Mouse (Mus musculus) heart, embryonic 10.5 days (tissue): Measurements from ENCODE around the gene Mrps27. TPM values are rescaled to one million over a fixed set of nuclear protein-coding genes. Genes with fewer than 3 reads are reported as not detected.

Experiments
- DNase-seq: peaks from one replicate; pipeline ENCODE4 v3.0.0-alpha.2; 2017; ENCODE audit warnings: low spot score
- H3K27ac ChIP-seq: fragments of 300-500 bp; sonication (generic); 2 replicates; pipeline ENCODE4 v1.5.1; 2016; ENCODE audit warnings: mild to moderate bottlenecking
- H3K27me3 ChIP-seq: fragments of 300-500 bp; sonication (generic); 2 replicates; pipeline ENCODE4 v1.6.1; 2016; ENCODE audit warnings: mild to moderate bottlenecking; ENCODE audit not compliant: poor library complexity, insufficient read depth, severe bottlenecking
- H3K36me3 ChIP-seq: fragments of 300-500 bp; sonication (generic); 2 replicates; pipeline ENCODE4 v1.6.1; 2016; ENCODE audit warnings: mild to moderate bottlenecking, moderate library complexity
- H3K4me1 ChIP-seq: fragments of 300-500 bp; sonication (generic); 2 replicates; pipeline ENCODE4 v1.6.1; 2016; ENCODE audit warnings: mild to moderate bottlenecking
- H3K4me3 ChIP-seq: fragments of 300-500 bp; sonication (generic); 2 replicates; pipeline ENCODE4 v1.5.1; 2016; ENCODE audit warnings: mild to moderate bottlenecking, moderate library complexity
- H3K9me3 ChIP-seq: fragments of 300-500 bp; sonication (generic); 2 replicates; pipeline ENCODE4 v1.6.1; 2016; ENCODE audit warnings: mild to moderate bottlenecking, moderate library complexity
- WGBS: fragments of 180-500 bp; shearing (Covaris S2); methylation state at CpG from one replicate; pipeline ENCODE4 v1.1.7; 2016; 5-methylcytosine and 5-hydroxymethylcytosine counted together
- polyA plus RNA-seq: library from polyadenylated mRNA; unstranded; fragments of >200 nt; fragmentation: Nextera tagmentation; extraction: Ambion mirVana; gene quantifications from 2 replicates; pipeline ENCODE4 v1.2.1, GENCODE M21; 2016

The Mrps27 gene
- polyA plus RNA-seq, 1 experiment from 2014 or later: 96.0 TPM

DNA sequence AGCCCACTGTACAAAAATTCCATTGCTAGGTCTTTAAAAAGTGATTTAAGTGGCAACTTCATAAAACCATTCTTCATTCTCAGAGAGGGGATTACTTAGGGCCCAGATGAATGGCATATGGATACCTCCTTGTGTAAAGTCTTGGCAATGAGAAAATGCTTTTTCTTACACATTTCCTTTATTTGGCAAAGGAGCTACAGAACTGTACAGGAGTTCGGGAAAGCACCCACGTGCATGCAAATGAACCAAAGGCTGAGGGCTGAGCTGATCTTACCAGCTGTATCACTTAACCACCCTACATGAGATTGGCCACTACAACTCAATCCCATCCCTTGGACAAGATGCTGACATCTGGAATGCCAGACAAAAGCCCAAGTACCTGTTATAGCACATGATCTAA is 95.6 kb downstream of the Mrps27 start:
- Histone ChIP-seq H3K9me3 (no peaks in the 10 kb centered on the region), H3K4me1 (peaks cover 10% of the 10 kb centered on the region), H3K27ac (no peak overlapping the region), H3K27me3 (no peaks in the 10 kb centered on the region), H3K36me3 (peaks cover 54% of the 10 kb centered on the region), H3K4me3 (no peak overlapping the region)
- WGBS: 88% methylated on average over 2 of the region's 2 CpGs
- no peak for DNase-seq

DNA sequence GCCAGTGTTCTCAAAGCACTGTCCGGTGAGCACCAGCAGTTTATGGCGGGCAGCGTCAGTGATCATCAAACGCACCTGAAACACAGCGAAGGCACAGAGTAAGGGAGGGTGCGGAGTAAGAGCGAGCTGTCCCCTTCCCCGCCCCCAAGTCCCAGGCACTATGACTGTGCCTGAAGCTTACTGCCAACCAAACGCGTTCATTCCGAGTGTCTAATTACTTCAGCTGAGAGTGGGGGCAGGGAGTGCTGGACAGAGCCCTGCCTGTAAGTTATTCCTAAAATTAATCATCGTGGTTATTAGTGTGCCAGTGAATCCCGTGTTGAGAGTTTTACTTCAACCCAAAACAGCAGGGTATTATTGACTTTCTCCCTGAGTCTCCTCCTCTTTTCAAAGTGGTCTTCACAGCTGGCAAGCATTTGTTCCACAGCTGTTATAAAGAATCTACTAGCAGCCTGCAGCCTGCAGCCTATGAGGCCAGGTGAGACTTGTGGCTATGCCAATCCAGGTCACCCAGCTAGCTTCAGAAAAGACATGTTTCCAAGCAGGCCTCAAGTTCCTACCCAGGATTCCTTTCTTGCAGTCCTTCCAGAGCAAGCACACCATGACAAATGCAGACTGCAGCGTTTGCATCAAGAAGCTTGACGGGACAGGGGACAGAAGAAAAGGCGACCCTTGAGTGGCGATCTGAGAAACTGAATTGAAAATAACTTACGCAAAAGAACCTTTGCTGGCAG is 97.3 kb downstream of the Mrps27 start:
- DNase-seq: no peak
- Histone ChIP-seq H3K36me3 (peaks cover 48% of the 10 kb centered on the region), H3K27me3 (no peaks in the 10 kb centered on the region), H3K9me3 (no peaks in the 10 kb centered on the region), H3K4me1 (peaks cover 19% of the 10 kb centered on the region), H3K27ac (no peak overlapping the region), H3K4me3 (no peak overlapping the region)
- WGBS: 70% methylated on average over 18 of the region's 18 CpGs

DNA sequence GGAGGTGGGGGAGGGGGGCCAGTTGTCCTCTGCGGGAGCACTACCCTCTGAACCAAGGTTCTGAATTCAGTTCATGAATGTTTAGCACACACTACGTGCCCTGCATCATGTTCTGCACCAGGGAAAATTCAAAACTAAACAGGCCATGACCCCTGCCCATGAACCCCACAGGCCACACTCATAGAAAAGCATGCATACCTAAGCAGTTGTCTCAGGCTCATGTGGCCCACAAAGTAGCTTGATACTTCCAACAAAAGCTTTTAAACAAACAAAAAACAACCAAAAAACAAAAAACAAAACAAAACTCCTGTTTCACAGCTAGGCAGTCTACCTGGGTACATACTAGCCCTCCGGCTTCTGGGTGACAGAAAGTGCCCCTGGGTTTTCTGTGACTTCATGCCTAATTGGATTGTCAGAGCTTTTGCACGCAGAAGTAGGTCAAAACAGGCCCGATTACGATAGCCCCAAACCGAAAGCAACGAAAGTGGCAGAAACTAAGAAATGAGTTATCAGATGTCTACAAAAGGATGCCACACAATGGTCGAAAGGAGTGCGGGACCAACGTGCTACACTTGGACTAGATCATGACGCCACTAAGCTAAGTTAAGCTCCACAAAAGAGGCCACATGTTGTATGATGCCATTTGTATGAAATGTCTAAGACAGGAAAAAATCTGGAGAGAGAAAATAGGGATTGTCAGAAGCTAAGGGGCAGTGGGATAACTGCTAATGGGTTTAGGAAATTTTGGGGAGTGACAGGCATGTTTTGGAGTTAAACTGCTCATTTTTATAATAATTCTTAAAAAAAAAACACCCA is 98.1 kb downstream of the Mrps27 start:
- H3K36me3 ChIP-seq: peaks cover 47% of the 10 kb centered on the region
- no peaks in the 10 kb centered on the region for H3K27me3 ChIP-seq
- DNase-seq: no peak
- H3K4me3 ChIP-seq: no peak overlapping the region
- H3K27ac ChIP-seq: no peak overlapping the region
- H3K4me1 ChIP-seq: peaks cover 27% of the 10 kb centered on the region
- H3K9me3 ChIP-seq: no peaks in the 10 kb centered on the region
- 83% methylated on average over 12 of the region's 12 CpGs for WGBS

DNA sequence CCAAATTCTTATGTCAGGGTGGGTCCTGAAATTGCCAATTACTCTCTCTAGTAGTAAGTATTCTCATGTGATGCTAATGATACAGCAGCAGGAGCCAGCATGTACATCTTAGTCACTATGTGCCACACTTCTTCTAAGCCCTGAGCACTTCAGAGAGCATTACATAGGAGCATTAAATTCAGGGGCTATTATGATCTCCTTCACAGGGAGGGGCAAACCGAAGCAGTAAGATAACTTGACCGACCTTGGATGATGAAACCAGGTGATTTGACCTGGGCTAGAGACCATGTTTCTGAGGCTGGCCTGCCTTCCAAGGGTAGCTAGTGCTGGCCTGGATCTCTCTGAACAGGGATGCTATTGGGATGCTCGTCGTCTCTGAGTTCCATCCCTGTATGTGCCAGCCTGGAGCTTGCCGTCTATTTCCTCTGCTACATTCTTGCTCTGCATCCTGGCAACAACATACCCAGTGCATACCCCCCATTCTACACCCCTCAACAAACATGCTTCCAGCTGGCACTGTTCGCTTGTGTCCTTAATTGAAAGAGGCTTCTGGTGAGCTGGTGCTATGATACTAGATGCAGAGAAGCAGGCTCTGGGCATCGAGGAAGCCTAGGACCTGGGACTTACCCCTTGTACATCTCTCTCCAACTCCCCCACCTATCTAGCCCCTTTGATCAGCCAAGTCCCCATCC is 99.0 kb downstream of the Mrps27 start:
- peaks cover 27% of the 10 kb centered on the region for H3K4me1 ChIP-seq
- no peaks in the 10 kb centered on the region for H3K27me3 ChIP-seq
- no peak overlapping the region for H3K27ac ChIP-seq
- no peaks in the 10 kb centered on the region for H3K9me3 ChIP-seq
- H3K4me3 ChIP-seq: no peak overlapping the region
- DNase-seq: no peak
- 79% methylated on average over 7 of the region's 7 CpGs for WGBS
- peaks cover 46% of the 10 kb centered on the region for H3K36me3 ChIP-seq

DNA sequence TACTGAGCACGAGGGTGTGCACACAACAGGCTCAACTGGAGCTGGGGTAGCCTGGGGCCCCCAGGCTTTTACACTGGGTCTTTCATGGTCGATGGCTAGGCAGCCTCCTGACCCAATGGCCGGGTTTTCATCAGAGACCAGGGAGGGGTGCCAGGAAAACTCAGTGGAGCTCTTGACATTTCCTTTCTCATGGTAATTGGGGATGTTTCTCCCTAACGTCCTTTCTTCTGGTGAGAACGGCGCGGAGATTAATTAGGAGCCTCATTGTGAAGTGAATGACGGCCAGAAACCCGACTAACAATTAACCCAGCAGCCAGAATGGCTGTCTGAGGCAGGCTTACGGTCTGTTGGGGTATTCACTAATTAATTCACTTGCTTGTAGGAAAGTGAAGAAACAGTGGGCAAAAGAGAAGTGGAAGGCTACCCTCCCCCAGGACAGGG is 99.9 kb downstream of the Mrps27 start:
- no peak for DNase-seq
- Histone ChIP-seq H3K4me1 (peaks cover 27% of the 10 kb centered on the region), H3K36me3 (peaks cover 39% of the 10 kb centered on the region), H3K27ac (no peak overlapping the region), H3K27me3 (no peaks in the 10 kb centered on the region), H3K4me3 (no peak overlapping the region), H3K9me3 (no peaks in the 10 kb centered on the region)
- WGBS: 37% methylated on average over 10 of the region's 10 CpGs

DNA sequence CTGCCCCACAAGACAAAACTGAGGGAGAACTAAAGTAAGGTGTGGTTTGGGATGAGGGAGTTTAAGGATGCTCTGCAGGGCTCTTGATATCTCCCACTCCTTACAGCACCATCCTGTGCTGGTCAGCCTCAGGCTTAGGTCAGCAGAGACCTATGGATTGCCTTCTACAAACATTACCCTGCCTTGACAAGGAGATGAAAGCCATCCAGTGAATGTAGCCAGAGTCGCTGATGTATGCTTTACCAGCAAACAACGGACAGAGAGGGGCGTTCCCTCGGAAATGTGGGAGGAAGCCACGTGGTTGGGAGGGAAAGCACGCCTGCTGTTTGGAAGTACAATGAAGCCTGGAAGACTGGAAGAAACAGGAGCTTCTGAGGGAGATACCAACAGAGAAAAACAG is 100.3 kb downstream of the Mrps27 start:
- Histone ChIP-seq H3K27ac (no peak overlapping the region), H3K36me3 (peaks cover 35% of the 10 kb centered on the region), H3K4me3 (no peak overlapping the region), H3K9me3 (no peaks in the 10 kb centered on the region), H3K4me1 (peaks cover 27% of the 10 kb centered on the region), H3K27me3 (no peaks in the 10 kb centered on the region)
- WGBS: 12% methylated on average over 6 of the region's 6 CpGs
- DNase-seq: no peak

DNA sequence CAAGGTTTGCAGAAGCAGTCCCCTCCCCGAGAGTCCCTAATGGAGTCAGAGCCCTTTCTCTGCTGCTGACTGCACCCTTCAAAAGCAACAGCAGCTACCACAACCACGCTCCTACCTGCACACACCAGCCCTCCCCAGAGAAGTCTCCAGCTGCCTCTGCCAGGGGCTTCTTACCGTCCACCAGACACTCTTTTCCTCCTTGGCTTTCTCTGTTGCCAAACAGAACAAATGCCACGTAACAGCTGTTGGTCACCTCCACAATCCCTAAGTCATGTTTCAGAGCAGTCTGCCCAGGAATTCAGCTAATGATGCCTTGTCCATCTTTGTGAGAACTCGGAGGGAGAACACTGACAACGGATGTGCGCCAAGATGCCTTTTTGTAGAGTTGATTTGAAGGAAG is 102.4 kb downstream of the Mrps27 start:
- Histone ChIP-seq H3K36me3 (peaks cover 14% of the 10 kb centered on the region; the same call in 1 of the 2 replicates), H3K27me3 (no peaks in the 10 kb centered on the region), H3K4me1 (peaks cover 36% of the 10 kb centered on the region), H3K4me3 (no peak overlapping the region), H3K9me3 (no peaks in the 10 kb centered on the region), H3K27ac (no peak overlapping the region)
- 84% methylated on average over 7 of the region's 7 CpGs for WGBS
- DNase-seq: no peak

DNA sequence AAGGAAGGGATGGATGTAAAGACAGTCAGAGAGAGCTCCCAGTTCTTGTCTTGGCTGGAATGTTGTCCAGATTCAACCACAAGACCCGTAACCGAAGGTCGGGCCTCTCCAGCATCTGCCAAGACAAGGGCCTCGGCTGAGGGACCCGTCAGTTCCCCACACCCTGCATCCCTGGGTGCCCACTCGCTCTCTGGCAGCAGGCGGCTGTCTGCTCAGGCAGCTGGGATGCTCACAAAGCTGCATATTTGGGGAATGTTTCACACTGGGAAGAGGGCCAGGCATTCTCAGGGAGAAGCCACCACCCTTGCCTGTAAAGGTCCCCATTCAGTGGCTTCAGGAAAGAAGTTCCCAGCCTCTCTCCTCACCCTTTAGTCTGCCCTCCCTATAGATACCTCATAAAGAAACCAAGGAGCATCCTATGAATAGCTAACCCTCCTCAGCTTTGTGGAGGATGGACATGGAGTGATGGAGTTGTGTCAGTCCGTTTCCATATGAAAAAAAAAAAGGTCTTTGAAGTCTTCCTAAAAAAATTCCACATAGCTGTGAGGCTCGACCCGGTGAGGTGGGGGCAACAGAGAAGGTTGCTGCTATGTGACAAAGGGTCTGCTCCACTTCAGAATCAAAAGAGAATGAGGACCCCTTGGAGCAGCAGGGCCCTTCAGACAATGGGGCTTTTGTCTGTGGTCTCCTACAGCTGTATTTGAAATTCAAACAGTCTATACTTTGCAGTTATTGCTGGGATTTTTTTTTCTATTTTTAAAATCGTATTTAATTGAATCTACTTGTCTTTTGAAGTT is 103.0 kb downstream of the Mrps27 start:
- no peak overlapping the region for H3K27ac ChIP-seq
- H3K36me3 ChIP-seq: peaks cover 15% of the 10 kb centered on the region; the same call in 1 of the 2 replicates
- no peaks in the 10 kb centered on the region for H3K9me3 ChIP-seq
- 63% methylated on average over 11 of the region's 11 CpGs for WGBS
- H3K4me3 ChIP-seq: no peak overlapping the region
- no peaks in the 10 kb centered on the region for H3K27me3 ChIP-seq
- no peak for DNase-seq
- peaks cover 36% of the 10 kb centered on the region for H3K4me1 ChIP-seq

DNA sequence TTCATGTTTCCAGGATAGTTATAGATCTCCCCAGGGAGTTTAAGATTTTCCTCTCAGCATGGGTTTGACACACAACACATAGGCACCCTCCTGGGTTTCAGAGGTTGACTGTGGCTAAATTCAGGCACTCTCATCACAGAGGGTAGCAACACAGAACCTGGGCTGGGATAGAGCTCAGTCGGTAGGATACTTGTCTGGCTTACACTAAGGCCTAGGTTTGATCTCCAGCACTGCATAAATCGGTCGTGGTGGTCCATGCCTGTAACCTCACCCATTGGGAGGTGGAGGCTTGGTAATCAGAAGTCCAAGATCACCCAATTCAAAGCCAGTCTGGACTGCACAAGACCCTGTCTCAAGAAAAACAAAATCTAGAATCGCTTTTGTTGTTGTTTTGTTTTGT is 103.7 kb downstream of the Mrps27 start:
- WGBS: 66% methylated on average over 4 of the region's 4 CpGs
- no peak for DNase-seq
- Histone ChIP-seq H3K36me3 (peaks cover 20% of the 10 kb centered on the region; the same call in 1 of the 2 replicates), H3K4me1 (peaks cover 36% of the 10 kb centered on the region), H3K27me3 (no peaks in the 10 kb centered on the region), H3K9me3 (no peaks in the 10 kb centered on the region), H3K27ac (no peak overlapping the region), H3K4me3 (no peak overlapping the region)

DNA sequence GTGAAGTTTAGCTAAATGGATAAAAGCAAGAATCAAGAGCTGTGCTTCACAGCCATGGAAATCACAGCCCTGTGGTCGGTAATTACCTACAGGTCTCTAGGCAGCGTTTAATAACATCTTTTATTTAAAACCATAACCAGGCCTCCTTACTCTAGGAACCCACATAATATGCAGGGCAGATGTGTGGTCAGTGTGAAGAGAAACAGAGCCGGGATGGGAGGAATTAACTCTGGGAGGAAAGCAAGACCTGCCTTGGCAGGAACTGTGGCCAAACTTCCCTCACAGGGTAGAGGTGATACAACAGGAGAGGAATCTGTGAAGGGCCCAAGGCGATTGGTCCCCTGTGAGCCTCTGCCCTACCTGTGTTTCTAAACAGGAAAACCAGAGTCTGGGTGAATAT is 105.0 kb downstream of the Mrps27 start:
- Histone ChIP-seq H3K4me1 (peaks cover 33% of the 10 kb centered on the region), H3K4me3 (no peak overlapping the region), H3K27ac (no peak overlapping the region), H3K9me3 (no peaks in the 10 kb centered on the region), H3K36me3 (peaks cover 17% of the 10 kb centered on the region; the same call in 1 of the 2 replicates), H3K27me3 (no peaks in the 10 kb centered on the region)
- 81% methylated on average over 4 of the region's 4 CpGs for WGBS
- no peak for DNase-seq

DNA sequence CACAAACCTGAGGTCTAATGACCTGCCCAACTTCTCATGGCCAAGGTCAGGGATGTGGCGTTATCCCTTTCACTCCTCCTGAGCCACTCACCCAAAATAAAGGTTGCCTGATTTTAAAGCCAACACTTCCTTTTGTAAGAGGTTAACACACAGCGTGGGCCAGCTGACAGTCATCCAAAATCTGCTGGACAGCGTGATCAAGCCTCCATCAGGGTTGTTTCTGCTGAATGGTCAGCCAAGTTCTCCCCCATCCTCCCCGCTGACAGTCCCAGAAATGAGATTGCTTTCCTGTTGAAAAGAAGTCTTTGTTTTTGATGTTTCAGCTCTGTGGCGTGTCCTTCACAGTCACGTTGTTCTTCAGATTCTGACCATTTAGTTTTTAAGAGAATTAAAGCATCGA is 106.2 kb downstream of the Mrps27 start:
- Histone ChIP-seq H3K4me3 (no peak overlapping the region), H3K27ac (no peak overlapping the region), H3K27me3 (no peaks in the 10 kb centered on the region), H3K4me1 (peaks cover 31% of the 10 kb centered on the region), H3K9me3 (no peaks in the 10 kb centered on the region), H3K36me3 (peaks cover 17% of the 10 kb centered on the region; the same call in 1 of the 2 replicates)
- WGBS: 74% methylated on average over 7 of the region's 7 CpGs
- DNase-seq: no peak

DNA sequence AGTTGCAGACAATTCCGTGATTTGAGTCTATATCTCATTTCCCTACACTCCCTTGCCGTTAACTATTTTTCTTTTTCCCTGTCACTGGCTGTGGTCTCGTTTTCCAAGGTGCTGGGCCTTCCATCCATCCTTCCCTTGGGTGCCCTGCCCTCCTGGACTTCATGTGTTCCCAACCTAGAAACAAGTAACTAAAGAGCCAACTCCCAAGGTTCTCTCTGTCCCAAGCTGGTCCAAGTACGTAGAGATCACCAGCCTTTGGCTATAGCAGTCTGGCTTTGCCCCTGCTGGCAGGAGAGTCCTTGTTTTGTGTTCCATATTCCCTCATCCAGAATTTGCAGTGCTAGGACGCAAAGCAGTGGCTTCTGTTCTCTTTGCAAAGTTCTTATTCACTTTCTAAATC is 106.7 kb downstream of the Mrps27 start:
- Histone ChIP-seq H3K27me3 (no peaks in the 10 kb centered on the region), H3K27ac (no peak overlapping the region), H3K4me3 (no peak overlapping the region), H3K4me1 (peaks cover 26% of the 10 kb centered on the region), H3K36me3 (peaks cover 17% of the 10 kb centered on the region; the same call in 1 of the 2 replicates), H3K9me3 (no peaks in the 10 kb centered on the region)
- WGBS: 80% methylated on average over 5 of the region's 5 CpGs
- DNase-seq: no peak
